Mouse (Mus musculus) heart, adult 9 months (tissue): ENCODE data around the gene Slc22a1.
"Not testable (repeated sequence)": the region's sequence is repeated elsewhere in the genome, so short reads cannot be mapped to it uniquely, and the experiment has no call there.

Experiments
- DNase-seq, 2 experiments: peaks; one replicate each; pipeline ENCODE4 v3.0.0; 2022; ENCODE audit warnings: low spot score in 2 of 2

Gene Slc22a1

DNA sequence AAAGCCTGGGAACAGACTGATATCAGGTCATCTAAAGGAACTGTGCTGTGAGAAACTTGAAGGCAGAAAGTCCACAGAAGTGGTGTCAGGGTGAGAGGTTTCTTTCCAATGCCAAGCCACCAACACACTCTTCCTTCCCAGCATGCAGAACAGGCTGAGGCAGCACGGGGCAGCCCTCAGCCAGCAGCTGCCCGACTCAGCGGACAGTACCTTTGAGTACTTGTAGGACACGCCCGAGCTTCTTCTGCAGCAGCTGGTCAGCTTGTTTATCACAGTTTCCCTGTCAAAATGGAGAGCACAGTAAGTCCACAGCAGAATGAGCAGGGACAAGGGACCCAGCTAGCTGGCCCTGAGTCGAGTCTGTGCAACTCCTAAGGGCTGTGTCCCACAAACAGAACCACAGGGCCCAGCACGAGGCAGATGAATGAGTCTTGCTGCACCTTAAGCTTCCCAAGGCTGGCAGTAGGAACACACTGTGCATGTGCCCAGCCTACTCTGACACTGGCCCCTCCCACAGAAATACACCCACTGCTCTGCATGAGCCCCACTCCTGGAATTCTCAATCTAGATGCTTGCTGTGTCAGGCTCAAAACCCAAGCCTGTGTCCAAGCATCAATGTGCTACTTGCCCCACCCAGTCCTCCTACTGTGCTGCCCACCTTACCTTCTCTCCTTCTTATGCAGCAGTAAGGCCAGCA, 9.4 kb upstream of the Slc22a1 start:
- no peak for DNase-seq

DNA sequence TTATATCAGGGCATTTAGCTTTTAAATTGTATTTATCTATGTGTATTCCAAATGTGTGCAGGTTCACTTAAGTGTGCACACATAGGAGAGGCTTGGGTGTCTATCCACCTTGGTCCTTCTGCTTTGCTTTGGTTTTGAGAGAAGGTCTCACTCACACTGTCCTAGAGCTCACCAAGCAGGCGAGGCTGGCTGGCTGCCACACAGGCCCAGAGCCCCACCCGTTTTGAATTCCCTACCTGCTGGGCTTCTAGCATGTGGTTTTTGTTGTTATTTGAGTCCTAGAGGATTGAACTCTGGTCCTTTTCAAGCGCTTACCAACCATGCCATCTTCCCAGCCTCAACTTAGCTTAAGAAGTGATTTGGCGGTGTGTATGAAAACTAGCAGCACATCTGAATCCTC, 8.8 kb upstream of the Slc22a1 start:
- DNase-seq, result peak in 1 of 2 experiments; percentile 38

DNA sequence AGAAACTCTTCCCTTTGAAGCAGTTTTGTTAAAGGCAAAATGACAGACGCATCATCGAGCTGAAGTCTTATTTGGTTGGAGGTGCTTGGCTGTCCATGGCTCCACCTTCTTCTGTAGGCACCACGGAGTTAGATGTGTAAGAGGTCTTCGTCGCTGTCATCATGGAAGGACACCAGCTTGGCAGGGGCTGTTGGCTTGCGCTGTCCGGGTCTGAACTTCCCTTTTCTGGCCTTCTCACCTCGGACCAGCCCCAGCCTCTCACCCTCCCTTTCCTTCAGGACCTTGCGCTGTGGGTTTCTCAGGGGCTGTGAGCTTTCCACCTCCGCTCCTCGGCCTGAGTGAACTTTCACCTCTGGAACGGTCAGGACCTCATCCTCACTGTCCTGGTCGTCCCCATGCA, 8.0 kb upstream of the Slc22a1 start:
- no peak for DNase-seq

DNA sequence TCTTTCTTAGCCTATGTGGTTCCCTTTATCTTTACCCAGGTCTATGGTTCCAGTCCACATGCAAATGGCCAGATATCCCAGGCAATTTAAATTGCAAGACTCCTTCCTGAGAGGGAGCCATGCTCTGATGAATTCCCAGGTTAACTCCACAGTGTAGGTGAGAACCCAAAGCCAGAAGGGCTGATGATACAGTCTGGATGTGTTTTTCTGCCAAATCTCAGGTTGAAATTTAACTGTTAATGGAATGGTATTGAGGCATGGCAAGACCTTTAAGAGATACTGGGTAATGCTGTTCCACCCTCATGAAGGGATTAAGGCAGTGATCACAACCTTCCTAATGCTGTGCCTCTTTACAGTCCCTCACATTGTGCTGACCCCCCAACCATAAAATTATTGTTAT, 2.6 kb upstream of the Slc22a1 start:
- DNase-seq, result no peak

DNA sequence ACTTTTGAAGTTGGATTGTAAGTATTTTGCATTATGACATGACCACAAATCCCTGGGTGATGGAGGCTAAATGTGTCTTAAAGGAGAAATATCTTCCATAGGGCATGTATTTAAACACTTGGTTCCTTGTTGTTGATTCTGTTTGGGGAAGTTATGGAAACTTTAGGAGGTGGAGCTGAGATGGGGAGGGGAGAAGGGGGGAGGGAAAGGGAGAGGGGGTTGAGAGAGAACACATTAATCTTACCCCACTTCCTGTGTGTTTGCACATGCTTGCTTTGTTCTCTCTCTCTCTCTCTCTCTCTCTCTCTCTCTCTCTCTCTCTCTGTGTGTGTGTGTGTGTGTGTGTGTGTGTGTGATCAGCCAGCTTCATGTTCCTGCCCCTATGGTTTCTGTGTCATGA, 1.5 kb upstream of the Slc22a1 start:
- DNase-seq, result no peak

GRCm38 (mm10) chr17:12674980-12675379, 649 bp downstream of the Slc22a1 start:
- not testable (repeated sequence) for DNase-seq

- no peak for DNase-seq
Measured at GRCm38 (mm10) chr17:12673871-12674270, 1.8 kb downstream of the Slc22a1 start.

GRCm38 (mm10) chr17:12672285-12672790, 3.3 kb downstream of the Slc22a1 start:
- DNase-seq, result no peak

DNA sequence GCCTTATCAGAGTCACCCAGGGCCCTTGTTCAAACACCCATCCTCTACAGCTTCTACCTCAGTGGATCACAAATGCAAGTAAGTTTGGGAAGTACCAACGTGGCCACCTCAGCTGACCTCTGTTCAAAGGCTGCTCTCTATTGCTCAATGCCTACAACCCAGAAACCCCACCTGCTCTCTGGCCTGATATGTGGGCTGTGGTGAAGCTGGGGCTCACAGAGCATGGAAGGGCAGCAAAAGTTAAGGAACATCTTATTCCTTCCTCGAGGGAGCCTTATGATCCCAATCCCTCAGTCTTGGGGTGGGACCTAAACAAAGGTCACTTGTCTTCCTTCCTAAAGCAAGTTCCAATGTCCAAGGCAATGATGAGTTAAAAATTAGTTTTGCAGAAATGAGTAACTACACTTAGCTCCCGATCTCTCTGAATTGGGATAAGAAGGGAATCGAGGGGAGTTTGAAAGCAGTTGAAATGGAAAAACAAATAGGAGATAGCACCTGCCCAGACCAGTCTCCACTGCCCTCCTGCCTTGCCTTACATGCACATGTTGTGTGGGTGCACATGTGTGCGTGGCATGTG, 4.5 kb downstream of the Slc22a1 start:
- DNase-seq, result no peak

DNA sequence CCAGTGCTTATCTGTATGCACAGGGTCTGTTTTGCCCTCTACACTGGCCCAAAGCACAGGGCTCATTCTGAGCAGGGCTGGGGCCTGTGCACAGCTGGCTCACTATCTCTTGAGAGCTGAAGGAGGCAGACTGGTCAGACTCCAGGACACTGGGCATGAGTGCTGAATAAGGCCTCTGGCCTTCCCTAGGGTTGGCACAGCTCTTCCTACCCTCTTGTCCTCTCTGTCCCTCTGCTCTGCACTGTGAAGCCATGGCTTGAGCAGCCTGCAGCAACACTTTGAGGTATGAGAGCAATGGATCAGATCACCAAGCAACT, 6.3 kb downstream of the Slc22a1 start:
- DNase-seq, result peak in 1 of 2 experiments; percentile 18

- no peak for DNase-seq
Measured at GRCm38 (mm10) chr17:12668478-12669362, 6.9 kb downstream of the Slc22a1 start.

- DNase-seq, result peak in 1 of 2 experiments; percentile 21
Measured at GRCm38 (mm10) chr17:12664156-12664555, 11.5 kb downstream of the Slc22a1 start.

GRCm38 (mm10) chr17:12660572-12661260, 14.9 kb downstream of the Slc22a1 start:
- peak; percentile 26 to 49 for DNase-seq

DNA sequence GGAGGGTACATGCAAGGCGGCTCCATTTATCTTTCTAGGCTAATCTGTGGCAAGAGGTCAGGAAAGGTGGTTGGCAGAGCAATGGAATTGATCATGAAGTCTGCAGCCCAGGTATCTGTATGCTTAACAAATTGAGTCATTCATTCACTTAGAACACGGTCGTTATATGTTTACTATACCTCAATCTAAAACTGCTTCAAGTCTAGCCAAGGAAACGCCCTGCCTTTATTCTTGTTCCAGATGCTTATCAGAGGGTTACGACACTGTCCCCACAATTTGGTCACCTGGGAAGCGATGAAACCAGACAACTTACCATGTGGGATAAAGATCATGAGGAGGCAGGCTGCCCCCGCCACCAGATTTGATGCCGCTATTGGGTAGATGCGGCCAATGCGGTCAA, 16.4 kb downstream of the Slc22a1 start:
- DNase-seq, result no peak

GRCm38 (mm10) chr17:12658784-12659183, 16.8 kb downstream of the Slc22a1 start:
- DNase-seq, result no peak

DNA sequence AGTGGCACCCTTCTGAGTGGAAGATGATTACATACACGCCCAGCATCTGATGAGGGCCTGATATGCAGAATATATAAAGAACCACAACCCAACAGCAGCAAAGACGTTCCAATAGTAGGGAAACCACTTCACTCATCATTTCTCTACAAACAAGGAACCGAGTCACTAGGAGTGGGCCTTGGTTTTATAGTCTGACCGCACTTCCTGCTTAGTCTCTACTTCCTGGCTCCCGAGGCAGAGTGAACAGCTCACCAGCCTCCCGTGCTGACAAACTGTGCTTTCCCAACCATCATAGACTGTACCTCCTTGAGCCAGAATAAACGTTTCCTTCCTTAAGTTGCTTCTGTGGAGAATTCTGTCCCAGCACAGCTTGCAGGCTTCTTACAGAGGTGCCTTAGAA, 19.8 kb downstream of the Slc22a1 start:
- no peak for DNase-seq

- no peak for DNase-seq
Measured at GRCm38 (mm10) chr17:12654061-12654460, 21.6 kb downstream of the Slc22a1 start.

- DNase-seq, result peak; percentile 17 to 21
Measured at GRCm38 (mm10) chr17:12652604-12653003, 23.0 kb downstream of the Slc22a1 start.

DNA sequence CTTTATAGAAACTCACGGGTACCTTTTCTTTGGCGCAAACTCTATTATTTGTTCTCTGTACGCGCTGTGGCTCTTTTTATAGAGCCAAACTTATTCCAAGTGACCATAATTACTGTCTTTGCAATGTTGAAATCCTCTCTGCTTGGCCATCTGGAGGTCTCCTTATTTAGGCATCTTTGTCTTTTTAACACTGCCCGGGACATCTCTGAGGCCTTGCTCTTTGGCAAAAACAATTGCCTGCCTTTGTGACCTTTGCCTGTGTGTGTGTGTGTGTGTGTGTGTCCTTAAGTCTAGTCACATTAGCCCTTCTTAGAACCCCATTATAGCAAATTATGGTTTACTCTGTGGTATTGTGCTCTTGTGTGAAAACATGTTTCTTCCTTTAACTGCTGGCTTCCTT, 30.2 kb downstream of the Slc22a1 start:
- DNase-seq, result no peak

- no peak for DNase-seq
Measured at GRCm38 (mm10) chr17:12641087-12641486, 34.5 kb downstream of the Slc22a1 start.

DNA sequence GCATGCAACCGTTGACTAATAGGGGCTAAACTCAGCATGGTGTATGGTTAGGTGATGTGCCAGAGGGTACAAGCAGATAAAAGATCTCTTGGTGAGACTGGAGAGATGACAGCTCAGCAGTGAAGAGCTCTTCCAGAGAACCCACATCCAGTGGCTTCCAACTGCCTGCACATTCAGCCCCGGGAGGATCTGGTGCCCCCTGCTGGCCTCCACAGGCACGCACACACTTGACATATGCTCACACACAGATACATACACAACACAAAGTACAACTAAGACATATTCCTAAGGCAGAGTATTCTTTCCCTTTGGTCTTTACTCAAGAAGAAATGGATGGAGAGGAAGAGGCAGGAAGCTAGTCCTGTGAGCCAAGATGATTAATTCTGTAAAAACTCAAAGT, 36.0 kb downstream of the Slc22a1 start:
- no peak for DNase-seq

DNA sequence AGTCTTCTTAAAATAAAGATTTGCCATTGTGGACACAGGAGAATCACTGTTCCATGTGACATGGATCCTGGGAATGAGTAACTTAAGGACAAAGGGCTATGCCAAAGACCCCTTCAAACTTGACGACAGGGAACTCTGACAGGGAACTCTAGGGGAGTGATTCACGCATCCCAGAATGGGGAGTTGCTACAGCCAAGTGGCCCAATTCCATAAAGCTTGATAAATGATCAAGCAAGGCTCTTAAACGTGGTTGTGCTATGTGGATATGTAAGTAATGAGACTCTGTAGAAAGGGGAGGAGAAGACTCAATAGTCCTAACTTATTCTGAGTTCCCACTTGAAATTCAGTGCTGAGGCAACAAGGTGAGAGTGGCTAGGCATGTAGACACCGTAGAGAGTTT, 40.8 kb downstream of the Slc22a1 start:
- DNase-seq, result no peak
